Mouse (Mus musculus) frontal cortex, postnatal 25 days (tissue): Measurements from ENCODE around the gene BC053393.
"Not testable (repeated sequence)": the region's sequence is repeated elsewhere in the genome, so short reads cannot be mapped to it uniquely, and the experiment has no call there.

Experiments used
- DNase-seq, 2 experiments: peaks; one replicate each; pipeline ENCODE4 v3.0.0; 2022; ENCODE audit warnings: low spot score in 2 of 2

Gene BC053393

DNA sequence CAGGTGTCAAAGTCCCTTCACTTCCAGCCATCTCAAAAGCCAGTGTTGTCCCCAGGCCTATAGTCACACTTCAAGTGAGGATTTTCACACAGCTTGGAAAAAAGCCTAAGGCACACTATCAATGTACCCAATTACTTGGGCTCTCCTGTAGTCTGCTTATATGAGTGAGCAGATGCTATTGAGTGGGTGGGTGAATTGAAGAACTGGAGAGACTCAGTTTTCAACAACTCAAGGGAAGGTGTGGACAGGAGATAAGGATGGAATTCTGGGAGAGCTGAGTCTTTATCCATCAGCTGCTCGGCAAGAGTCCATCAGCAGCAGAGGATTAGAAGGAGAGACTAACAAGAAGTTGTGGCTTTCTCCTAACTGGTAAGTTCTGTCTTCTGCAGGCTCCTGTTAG is at the start of gene BC053393:
Gene BC053393 (plus strand): TSS at position 210 of the 400 bp plus-strand sequence.
- DNase-seq: no peak

GRCm38 (mm10) chr11:46522719-46523118 is 48.6 kb upstream of the BC053393 start:
- no peak for DNase-seq

DNA sequence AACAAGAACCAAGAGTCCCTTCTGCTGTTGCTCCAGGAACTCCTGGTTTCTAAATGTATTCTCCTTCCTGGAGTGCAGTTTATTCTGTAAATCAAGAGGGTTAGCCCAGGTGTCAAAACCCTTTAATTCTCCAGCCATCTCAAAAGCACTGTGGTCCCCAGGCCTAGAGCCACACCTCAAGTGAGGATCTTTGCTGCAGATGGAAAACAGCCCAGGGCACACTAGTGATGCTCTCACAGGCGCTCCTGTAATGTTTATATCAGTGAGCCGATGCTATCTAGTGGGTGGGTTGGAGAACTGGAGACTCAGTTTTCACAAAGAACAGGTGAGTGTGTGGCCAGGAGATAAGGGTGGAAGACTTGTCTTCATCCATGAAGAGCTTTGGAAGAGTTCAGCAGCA is 47.4 kb upstream of the BC053393 start, which contains the start of gene Gm12169:
Gene Gm12169 (plus strand): TSS at position 301 of the 400 bp plus-strand sequence.
- DNase-seq: no peak

DNA sequence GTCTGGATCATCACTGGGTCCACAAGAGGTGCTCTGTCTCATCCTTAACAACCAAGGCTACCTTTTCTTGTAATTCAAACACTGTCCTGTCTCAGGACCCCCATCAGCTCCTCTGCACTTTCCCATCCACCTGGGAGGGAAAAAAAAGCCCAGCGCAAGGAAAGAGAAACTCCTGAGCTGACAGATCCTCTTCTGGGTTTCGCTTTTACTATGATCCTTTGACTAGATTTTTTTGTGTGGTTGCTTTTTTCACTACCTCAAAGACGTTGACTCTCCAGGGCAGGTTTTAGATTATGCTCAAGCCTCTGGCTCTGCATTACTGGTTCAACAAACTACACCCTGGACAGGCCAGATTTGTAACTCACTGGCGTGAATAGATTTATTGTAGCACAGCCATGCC is 41.2 kb upstream of the BC053393 start:
- no peak for DNase-seq

GRCm38 (mm10) chr11:46536978-46537377 is 34.4 kb upstream of the BC053393 start:
- no peak for DNase-seq

- DNase-seq: no peak
These were observed 27.8 kb upstream of the BC053393 start for GRCm38 (mm10) chr11:46543530-46543929.

- DNase-seq: no peak
These were observed 21.6 kb upstream of the BC053393 start for GRCm38 (mm10) chr11:46549721-46550120.

DNA sequence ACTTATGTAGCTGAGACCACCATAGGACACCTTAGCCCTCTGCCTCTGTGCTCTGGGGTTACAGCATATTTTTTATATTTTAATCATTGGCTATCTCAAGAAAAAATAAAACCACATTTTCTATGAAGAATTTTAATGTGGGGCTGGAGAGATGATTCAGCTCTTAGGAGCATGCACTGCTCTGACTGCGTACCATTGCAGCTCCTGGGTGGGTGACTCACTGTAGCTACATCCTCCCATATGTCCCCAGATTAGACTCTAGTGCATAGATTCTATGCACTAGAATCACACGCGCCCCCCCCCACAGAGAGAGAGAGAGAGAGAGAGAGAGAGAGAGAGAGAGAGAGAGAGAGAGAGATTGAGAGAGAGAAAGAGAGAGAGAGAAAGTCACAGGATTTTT is 18.6 kb upstream of the BC053393 start:
- no peak for DNase-seq

- no peak for DNase-seq
These were observed 10.2 kb upstream of the BC053393 start for GRCm38 (mm10) chr11:46561096-46561495.

DNA sequence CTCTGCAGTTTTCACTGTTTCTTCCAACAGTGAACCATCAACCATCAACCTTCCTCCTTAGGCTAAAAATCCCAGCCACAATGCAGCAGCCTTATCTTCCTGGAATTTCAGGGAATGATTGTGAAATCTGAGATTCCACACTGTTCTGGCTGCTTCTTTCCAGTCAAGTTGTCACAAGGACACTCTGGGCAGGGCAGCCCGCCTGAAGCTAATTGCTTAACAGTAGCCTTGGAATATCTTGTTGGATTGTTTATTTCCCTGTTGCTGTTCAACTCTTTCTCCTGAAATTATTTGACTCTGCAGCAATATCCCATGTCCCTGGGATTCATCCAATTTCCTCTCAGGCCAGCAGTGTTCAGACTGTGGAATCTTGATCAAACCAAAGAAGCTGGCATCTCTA is 6.7 kb upstream of the BC053393 start:
- no peak for DNase-seq

- DNase-seq: no peak
These were observed 5.4 kb upstream of the BC053393 start for GRCm38 (mm10) chr11:46565967-46566366.

- DNase-seq: no peak
These were observed 2.2 kb upstream of the BC053393 start for GRCm38 (mm10) chr11:46569107-46569506.

- DNase-seq: no peak
These were observed 7.5 kb downstream of the BC053393 start for GRCm38 (mm10) chr11:46578771-46579281.

DNA sequence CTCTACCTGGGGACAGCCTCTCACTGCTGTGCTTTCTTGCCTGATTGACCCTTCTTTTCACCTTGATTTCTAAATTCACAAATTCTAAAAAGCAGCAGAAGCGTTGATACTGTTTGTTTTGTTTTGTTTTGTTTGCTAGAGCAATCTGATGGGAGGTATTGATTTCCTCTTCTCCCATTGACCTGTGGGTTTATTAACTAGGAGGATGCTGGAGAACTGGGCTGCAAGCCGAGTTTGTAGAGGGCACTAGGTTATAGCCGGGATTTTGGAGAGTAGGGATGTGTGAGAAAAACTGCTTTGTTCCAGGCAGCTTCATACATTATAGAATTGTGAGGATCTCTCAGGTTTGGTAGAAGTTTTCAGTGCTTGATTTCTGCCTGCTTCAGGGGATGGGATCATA is 9.1 kb downstream of the BC053393 start:
- no peak for DNase-seq

GRCm38 (mm10) chr11:46582741-46583140 is 11.4 kb downstream of the BC053393 start:
- DNase-seq: no peak

DNA sequence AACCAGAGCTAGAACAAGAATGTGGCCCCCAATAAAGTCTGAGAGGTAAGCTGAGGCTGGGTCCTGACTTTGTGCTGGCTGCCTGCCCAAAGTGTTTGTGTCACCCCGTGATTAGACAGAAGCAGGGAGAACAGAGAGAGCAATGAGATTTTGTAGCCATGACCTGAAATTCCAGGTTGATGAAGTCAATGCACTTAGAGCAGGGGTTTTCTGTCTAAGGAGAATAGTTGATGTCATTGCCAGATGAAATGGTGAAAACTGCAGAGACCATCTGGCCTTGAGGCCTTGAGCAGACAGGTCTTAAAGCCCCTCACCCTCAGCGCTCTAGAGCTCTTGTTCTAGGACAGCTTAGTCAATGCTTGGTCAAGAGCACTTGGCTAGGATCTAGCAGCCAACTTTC is 21.1 kb downstream of the BC053393 start:
- no peak for DNase-seq

DNA sequence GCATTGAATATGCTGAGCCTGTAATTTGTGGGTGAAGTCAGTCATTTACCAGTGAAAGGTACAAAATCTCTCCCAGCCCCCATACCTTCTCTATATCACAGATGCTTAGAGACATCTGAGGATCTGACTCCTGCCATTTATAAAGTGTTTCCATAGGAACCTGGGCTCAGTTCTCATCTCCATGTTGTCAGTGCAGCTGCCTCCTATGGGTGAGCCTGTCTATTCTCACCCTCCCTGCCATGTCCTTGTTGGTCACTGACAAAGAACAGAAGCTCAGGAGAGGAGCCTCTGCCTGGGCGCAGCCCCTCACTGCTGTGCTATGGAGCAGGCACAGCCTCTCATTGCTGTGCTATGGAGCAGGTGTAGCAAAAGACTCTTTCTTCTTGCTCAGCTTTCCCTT is 48.6 kb downstream of the BC053393 start:
- no peak for DNase-seq

DNA sequence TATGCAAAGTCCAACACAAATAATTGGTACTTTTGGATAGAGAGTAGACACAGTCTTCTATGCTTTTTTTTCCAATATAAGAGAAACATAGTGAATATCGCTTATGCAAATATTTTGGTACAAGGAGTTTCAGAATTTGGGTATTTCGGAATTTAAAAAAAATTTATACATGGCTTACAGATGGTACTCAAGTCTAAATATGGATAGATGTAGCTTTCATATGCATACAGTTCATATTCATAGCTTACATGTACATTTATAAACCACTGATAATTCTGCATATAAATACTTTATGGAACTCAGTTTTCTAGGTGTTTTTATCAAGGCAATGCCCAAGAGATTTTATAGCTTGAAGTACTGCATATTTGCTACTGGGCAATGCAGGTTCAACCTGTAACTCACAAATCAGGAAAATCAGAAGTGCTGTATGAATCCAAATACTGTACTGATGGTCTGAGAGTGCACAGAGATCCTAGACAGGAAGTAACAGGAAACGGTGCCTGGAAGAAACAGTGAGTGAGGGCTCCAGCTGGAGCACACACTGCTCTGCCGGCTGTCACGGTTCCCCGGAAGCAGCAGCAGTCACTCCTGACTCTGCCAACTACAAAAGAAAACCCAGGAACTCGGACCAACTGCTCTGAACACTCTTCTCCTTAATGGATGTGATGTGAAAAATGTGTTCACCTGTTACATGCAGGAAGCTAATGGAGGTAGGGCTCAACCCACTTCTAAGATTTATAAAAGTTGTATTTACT is 49.3 kb downstream of the BC053393 start:
- DNase-seq: no peak

GRCm38 (mm10) chr11:46629211-46629795 is 58.0 kb downstream of the BC053393 start, which contains the start of gene Dppa1:
Gene Dppa1 (minus strand): TSS chr11:46629261.
- no peak for DNase-seq

- peak; percentile 14 to 24 for DNase-seq
These were observed 60.3 kb downstream of the BC053393 start for GRCm38 (mm10) chr11:46631635-46632034.

DNA sequence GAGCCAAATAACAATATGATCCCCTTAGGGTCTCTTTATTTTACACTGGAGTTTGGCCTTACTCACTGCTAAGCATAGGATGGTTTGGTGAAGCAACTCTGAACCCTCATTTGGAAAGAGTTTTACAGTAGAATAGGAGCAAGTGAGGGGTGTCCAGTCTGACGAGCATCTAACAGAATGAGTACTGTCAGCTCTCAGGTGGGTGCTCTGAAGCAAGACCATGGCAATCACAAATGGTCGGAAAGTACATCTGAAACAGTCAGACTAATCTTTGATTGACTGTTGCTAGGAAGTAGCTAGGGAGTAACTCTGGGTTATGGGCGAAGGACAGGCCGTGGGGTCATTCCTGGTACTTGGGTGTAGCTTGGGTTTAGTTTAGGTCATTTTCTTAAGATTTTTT is 64.2 kb downstream of the BC053393 start:
- not testable (repeated sequence) for DNase-seq

- no peak for DNase-seq
These were observed 65.2 kb downstream of the BC053393 start for GRCm38 (mm10) chr11:46636568-46636967.
